Mouse (Mus musculus) G1E (cell line): Measurements from ENCODE around the gene Tnr.

Source experiments
- CTCF ChIP-seq: IDR thresholded peaks from 2 replicates; pipeline ENCODE4 v1.5.1; 2012; ENCODE audit warnings: low read depth, low read length, inconsistent platforms, mixed read lengths
- GATA1 ChIP-seq: IDR thresholded peaks from 2 replicates; pipeline ENCODE4 v1.6.1; 2012; ENCODE audit warnings: borderline replicate concordance, low read length, inconsistent platforms, mixed read lengths
- GATA2 ChIP-seq: IDR thresholded peaks from 2 replicates; pipeline ENCODE4 v1.6.1; 2012; ENCODE audit warnings: low read depth, low read length, inconsistent platforms, borderline replicate concordance
- POLR2AphosphoS5 ChIP-seq: IDR thresholded peaks from 2 replicates; pipeline ENCODE4 v1.6.1; 2012; ENCODE audit warnings: low read depth, low read length, inconsistent platforms; ENCODE audit not compliant: insufficient replicate concordance
- TAL1 ChIP-seq: conservative IDR thresholded peaks from 2 replicates; pipeline ENCODE4 v1.6.1; 2012; ENCODE audit warnings: low read depth, low read length, inconsistent platforms, mixed read lengths

GRCm38 (mm10) chr1:159664945-159665344 is 141.4 kb downstream of the Tnr start:
- TF ChIP-seq CTCF (no peak), GATA1 (no peak), TAL1 (no peak), GATA2 (no peak), POLR2AphosphoS5 (no peak)
